Mouse (Mus musculus) spleen, embryonic (tissue): ENCODE measurements around the gene Tssk3.
"Not testable (repeated sequence)": the region's sequence is repeated elsewhere in the genome, so short reads cannot be mapped to it uniquely, and the experiment has no call there.

Experiments used
- CTCF ChIA-PET: fragments of 350-600 bp; sonication (Branson Sonifier 250); formaldehyde crosslinking; loops from one replicate; lab custom pipeline; 2022; lab: Charles Lee

The Tssk3 gene

DNA sequence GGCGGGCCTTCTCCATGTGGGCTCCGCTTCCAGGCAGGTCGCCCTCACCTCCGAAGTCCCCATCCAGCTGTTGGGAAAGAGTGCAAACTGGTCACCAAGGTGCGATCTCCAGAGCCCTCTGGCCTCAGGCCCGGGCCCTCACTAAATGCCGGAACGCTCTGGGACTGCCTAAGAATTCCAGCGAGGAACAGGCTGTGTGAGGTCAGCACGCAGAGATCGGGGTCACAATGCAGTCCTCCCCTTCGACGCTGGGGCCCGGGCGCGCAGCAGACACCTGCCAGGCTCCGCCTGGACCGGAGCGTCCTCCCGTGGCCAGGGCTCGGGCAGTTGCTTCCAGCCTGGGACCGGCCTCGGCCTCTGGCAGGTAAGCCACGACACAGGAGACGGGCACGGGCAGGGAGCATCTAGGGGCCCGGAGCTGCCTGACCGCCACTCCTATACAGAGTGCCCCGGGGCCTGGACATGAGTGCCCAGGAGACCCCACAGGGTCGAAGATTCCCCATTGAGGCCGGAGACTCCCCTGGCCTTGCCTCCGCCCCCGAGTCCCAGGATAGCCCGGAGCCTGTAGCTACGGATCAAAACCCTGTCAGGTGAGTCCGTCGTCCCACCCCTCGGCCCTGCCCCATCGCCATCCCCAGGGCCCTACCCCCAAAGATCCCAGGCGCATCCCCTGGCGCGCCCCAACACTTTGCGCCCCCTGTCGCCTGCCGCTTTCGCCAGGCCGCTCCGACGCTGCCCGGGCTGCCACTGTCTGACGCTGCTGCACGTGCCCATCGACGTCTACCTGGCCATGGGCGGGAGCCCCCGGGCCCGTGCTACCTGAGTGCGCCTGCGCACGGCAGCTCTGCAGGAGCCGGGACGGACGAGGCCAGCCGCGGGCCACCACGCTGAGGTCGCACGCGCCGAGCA lies at the start of gene Tssk3, which contains the start of gene Fam229a:
Gene Tssk3 (minus strand): TSS at position 51 of the 909 bp plus-strand sequence.
Gene Fam229a (plus strand): TSS at position 219 of the 909 bp plus-strand sequence.
- CTCF ChIA-PET = interaction anchor here (0.5 kb wide), 1 partner anchor 186 kb away, joined by 10 read pairs; no protein-coding TSS in a partner anchor

DNA sequence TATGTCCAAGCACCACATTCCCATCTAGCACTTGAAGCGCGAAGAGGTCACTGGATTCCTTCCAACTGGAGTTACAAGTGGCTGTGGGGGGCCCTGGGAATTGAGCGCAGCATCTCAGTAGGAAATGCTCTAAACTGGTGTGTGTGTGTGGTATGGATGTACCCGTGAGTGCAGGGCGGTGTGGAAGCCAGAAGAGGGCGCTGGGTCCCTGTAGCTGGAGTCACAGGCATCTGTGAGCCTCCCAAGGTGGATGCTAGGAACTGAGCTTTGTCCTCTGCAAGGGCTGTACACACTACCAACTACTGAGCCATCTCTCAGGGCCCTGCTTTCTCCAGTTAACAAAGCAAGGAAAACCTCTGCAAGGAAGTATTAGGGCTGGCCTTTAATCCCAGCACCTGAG lies 49.2 kb upstream of the Tssk3 start:
- CTCF ChIA-PET = no interaction called here

DNA sequence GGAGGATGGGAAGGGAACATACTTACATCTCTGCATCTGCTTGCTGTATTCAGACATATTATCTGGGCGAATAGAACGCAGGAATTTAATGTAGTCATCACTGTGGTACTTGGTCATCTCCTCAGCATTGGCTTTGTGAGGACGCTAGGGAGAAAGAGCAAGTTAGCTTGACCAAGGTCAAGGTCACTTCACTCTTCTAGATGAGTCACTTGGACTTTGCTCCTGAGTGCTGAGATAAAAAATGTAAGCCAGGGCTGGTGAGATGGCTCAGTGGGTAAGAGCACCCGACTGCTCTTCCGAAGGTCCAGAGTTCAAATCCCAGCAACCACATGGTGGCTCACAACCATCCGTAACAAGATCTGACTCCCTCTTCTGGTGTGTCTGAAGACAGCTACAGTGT lies 38.1 kb upstream of the Tssk3 start:
- CTCF ChIA-PET = not testable (repeated sequence)

DNA sequence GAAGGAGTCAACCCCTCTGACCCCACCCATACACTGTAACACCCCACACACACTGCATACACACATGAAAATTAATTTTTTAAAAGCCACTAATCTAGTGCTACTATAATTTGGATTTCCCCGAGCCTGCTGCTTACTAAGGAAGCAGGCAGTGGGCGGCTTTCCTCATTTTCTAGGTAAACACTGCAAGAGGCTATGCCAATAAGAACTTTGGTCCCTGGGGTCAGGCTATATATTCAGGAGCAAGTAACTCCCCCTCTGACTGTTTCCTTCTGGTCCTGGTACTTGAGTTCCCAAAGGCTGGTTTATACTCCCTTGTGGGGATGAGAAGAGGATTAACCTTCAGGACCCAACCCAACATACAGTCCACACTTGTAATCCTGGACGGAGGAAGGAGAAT lies 35.1 kb upstream of the Tssk3 start:
- CTCF ChIA-PET = no interaction called here

DNA sequence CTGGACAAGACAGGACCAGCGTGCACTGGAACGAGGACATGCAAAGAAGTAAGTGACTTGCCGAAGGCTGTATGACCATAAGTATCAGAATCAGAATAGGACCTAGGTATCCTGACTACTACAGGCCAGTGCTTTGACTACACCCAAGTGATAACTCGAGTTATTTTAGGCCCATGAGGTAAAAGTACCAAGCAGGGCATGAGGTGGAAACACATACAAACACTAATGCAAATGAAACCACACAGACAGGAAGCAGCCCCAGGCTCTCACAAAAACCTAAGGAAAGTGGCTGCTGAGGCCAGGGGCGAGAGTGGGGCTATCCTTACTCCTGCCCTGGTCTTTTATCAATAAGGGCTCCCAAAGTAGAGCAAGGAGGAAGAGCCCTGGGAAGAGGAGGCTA lies 34.5 kb upstream of the Tssk3 start:
- CTCF ChIA-PET = interaction anchor here (1.1 kb wide), 1 partner anchor 12 kb away, joined by 5 read pairs; the partner anchor contains the start of gene Marcksl1

DNA sequence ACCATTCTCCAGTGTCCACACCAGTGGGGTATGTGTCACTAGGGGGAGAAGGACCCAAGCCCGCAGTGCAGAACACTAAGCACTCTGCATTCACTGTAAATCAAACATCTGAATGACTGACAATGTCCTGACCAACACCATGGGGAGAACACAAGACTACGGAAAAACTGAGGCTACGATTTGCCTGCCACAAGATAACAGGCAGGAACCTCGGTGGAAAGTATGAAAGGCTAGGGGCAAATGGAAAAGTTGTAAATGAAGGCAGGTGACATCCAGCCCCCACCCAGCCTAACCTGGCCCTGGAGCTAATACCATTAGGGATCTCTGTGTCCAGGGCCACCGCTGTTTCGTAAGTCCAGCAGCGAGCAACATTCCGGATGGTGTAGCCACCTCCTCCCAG lies 27.7 kb upstream of the Tssk3 start:
- CTCF ChIA-PET = interaction anchor here (0.5 kb wide), 1 partner anchor 65 kb away, joined by 3 read pairs; no protein-coding TSS in a partner anchor

DNA sequence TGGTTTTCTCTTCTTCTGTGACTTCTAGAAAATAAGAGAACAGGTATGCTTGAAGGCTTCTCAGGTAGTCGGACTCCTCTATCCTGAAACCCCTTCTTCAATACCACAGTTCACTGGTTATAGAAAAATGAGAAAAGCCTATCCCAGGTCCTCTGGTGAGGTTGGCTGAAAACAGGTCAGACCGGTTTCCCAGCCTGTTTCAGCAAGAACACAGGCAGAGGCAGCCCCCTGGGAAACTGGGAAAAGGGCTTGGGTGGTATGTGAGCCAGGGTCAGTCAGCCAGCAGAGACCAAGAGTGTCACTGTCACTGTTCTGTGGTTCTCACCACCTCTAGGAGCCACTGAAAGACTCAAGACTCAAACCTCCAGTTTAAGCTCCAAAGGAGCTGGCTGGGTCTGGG lies 26.1 kb upstream of the Tssk3 start:
- CTCF ChIA-PET = no interaction called here

DNA sequence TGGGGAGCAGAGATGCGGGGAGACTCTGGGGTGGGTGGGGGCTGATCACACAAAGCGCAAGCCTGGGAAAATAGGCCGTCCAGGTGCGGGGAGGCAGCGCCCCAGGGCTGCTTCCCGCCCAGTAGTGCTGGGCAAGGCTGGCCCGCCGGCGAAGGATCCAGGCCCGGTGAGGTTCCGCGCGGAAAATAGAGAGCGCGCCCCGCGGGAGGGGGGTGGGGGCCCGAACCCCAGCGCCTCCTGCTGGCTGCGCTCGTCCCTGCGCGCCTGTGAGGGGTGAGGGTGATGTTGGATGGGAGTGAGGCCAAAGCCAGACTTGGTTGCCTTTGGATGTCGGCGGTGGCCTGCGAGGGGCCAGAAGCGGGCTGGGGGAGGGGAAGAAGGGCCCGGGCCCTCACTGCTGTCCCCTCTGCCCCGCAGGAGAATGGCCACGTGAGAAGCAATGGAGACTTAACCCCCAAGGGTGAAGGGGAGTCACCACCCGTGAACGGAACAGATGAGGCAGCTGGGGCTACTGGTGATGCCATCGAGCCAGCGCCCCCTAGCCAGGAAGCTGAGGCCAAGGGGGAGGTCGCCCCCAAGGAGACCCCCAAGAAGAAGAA lies 23.6 kb upstream of the Tssk3 start:
- CTCF ChIA-PET = interaction anchor here (1.1 kb wide), 1 partner anchor 11 kb away, joined by 5 read pairs; no protein-coding TSS in a partner anchor

DNA sequence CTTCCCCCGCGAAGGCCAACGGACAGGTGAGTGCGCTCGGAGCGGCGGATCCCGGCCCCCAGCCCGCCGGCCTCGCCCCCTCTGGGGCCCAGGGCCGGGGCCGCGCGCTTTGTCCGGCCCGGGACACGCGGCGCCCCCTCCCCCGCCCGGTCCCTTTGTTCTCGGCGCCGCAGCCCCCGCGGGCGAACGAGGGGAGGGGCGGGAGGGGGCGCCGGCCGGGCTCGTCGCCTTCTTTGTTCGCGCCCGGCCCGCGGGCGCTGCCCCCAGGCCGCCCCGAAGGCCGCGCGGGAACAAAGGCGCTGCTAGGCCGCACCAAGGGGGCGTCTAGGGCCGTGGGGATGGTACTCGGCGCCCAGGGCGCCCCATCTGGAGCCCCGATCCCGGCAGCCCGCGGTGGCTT lies 23.1 kb upstream of the Tssk3 start:
- CTCF ChIA-PET = interaction anchor here (0.6 to 1.1 kb wide), 2 partner anchors 11 to 137 kb away, joined by 3 to 5 read pairs; no protein-coding TSS in a partner anchor

DNA sequence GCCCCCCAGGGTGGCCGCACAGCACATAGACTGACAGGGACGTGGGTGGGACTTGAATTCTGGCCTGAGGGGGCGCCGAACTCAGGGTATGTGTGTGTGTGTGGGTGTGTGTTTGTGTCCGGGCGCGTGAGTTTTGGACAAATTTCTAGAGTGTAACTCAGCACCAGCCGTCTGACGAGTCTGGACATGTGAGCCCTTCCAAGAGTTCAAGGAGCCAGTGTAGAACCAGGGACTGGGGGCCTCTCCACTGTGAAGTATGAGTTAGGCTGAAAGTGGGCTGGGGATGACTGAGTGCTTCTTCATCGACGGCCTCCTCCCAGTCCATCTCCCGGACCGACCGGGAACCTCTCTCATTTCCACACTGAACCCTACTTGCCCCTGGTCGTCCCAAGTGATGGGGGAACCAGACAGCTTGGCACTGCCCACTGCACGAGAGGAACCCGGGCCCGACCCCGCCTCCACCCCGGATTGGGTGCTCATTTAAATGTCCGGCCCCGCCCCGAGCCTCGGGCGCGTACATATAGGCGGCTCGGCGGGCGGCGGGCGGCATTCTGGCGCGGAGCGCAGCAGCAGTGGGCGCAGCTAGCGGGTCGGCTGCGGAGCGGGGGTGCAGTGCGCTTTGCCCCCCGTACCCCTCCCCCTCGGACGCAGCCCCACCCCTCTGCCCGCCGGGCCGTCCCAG lies 22.4 kb upstream of the Tssk3 start, which contains the start of gene Marcksl1:
Gene Marcksl1 (plus strand): TSS at position 496 of the 682 bp plus-strand sequence.
- CTCF ChIA-PET = interaction anchor here (0.6 to 1.1 kb wide), 3 partner anchors 12 to 137 kb away, joined by 3 to 5 read pairs (median 4); no protein-coding TSS in a partner anchor

DNA sequence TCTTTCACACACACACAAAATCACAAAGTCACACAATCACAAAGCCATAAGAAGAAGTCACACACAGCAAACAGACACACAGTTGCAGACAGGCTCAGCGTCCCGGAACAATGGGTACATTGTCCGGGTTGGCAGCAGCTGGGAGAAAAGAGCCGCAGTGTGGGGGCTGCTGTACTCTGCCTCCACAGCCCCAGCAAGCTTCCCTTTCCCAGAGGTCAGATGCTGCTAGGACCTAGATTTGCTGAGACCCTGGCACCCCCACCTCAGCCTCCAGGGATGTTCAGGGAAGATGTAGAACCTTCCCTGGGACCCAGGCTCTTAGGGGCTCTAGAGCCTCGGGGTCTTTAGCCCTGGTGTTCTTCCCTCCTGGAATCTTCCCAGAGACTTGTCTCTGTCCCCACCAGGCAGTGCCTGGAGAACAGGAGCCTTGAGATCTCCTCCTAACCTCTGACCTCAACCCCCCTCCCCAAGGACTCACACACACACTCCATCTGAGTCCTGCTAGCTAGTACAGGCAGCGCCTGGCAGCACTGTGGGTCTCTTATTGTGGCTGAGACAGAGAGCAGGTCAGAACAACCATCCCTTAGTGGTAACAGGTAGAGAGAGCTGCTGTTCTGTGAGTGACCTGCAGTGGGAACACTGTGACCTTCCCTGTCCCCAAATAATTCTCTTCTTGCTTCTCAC lies 20.7 kb upstream of the Tssk3 start:
- CTCF ChIA-PET = no interaction called here

DNA sequence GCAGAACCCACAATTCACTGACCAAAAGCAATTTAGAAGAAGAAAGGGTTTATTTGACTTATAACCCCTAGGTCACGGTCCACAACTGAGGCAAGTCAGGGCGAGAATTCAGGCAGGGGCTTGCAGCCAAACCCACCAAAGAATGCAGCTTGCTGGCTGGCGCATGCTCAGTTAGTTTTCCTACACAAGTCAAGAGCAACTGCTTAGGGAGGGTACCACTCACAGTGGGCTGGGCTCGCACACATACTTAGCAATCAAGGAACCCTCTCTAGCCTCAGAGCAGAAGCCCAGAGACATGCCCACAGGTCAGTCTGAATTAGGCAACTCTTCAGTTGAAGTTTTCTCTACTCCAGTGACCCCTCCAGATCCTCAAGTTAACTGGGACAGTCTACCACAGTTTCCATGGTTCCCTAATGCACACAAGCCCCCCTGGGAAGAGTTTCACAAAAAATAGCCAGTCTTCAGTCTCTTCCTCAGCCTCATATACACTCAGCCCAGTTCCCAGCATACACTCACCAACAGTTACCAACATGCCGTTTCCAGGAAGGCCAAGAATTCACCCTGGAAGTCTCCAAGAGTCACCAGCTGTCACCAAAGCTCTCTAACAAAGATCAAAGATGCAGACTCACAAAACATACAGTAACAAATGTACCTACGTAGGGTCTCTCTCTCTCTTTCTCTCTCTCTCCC lies 20.0 kb upstream of the Tssk3 start:
- CTCF ChIA-PET = no interaction called here

DNA sequence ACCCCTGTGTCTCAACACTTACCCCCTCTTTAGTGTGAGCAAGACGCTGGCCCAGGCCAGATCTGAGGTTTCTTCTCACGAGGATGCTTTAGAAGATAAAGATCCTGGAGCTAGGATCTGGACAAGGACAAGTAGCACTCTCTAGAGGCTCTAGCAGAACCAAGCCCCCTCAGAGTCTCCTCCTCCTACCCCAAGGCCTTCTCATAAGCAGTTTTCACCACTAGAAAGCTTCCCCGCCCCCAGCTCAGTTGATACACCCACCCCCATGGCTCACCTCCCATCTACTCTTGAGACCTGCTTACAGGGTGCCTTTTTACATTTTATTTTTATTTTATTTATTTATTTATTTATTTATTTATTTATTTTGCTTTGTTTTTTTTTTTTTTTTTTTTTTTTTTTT lies 18.8 kb upstream of the Tssk3 start:
- CTCF ChIA-PET = interaction anchor here (0.6 to 0.7 kb wide), 2 partner anchors 36 to 130 kb away, joined by 3 to 12 read pairs; no protein-coding TSS in a partner anchor

DNA sequence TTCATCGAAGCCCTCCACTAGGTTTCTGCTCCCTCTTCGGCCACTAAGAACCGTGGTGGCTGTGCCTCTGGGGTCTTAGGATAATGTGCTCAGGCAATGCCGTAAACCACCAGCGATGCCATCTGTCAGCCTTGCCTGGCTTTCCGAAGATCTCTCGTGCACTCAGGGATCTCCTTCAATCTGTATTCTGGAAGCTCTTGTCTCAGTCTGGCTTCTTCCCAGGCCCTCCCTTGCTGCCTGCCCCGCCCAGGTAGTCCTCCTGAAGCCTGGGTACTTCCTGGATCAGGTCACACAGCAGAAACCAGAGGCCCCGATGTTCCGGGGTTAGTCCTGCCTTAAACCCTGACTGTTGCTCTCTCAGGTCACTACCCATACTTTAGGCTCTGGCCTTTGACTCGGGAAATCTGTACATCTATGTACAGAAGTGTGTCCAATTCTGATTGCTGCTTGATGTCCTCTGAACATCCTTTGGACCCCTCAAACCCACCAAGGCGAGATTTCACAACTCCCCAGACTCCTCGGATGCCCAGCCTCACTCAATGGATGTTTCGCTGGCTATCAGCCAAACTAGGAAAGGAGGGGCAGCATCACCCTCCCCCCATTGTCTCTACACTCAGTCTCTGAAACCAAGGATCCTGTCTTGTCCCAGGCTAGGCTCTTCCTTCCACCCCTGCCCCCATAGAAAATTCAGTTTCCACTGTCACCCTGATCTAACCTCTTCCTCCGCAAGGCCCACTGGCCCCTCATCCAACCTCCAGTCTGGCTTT lies 18.2 kb upstream of the Tssk3 start:
- CTCF ChIA-PET = interaction anchor here (0.6 to 0.8 kb wide), 4 partner anchors 16 to 129 kb away, joined by 3 to 13 read pairs (median 8); no protein-coding TSS in a partner anchor

DNA sequence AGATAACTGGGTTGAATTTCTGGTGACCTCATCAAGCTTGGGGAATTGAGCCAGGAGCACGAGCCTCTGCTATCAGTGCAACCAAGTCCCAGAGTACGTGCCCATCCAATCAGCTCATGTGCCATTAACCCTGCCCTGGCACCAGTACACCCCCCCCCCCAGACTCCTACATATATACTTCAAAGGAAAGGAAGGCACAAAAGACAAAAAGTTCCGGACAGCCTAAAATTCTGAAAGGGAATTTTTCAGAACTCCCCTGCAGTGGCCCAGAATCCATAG lies 17.4 kb upstream of the Tssk3 start:
- CTCF ChIA-PET = interaction anchor here (0.7 to 0.8 kb wide), 3 partner anchors 15 to 502 kb away, joined by 3 to 13 read pairs (median 4); no protein-coding TSS in a partner anchor

DNA sequence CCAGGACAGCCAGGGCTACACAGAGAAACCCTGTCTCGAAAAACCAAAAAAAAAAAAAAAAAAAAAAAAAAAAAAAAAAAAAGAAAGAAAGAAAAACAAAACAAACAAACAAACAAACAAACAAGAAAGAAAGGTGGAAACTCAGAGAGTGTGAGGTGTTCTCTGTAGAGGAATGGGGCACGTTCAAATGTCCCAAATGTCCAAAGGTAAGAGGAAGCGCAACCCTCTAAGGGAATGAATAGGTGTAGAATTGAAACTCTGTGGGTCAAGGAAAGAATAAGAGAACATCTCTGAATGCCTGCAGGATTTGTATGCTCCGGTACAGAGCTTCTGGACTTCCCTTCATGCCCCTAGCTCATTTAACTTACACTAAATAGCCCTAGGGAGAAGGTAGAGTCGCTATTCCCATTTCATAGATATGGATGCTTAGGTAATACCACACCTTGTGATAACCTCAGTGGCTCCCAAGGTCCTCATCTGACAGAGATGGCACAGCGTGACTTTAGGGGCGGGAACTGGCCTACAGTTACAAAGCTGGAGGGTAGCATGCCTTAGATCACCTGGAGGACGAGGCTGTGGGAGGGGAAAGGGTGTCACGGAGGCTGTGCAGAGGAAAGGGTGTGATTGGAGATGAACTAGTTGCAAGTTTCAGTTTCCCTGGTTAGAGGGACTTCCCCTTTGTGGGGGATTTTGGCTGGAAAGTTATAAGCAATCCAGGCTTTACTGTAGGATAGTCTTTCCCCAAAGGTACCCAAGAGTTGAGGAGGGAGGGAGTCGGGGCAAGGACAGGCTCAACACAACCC lies 16.8 kb upstream of the Tssk3 start:
- CTCF ChIA-PET = interaction anchor here (0.7 kb wide), 2 partner anchors 14 to 501 kb away, joined by 3 to 4 read pairs; no protein-coding TSS in a partner anchor

DNA sequence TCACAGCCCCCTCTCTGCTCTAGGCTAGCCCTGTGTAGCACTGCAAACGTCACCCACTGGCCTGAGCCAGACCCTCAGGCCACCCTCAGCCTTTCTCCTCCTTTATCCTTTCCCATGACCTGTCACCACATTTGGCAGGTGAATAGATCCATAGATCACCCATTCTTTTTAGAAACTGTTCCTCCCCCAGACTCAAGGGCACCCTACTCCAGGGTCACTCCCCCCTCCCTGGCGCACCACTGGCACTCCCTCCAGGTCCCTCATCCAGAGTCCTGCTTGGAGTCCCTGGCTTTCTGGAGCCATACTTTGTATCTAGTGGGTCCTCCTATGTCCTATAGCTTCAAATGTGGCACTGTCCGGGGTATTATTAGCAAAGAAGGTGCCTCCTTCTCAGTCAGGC lies 14.7 kb upstream of the Tssk3 start:
- CTCF ChIA-PET = no interaction called here

DNA sequence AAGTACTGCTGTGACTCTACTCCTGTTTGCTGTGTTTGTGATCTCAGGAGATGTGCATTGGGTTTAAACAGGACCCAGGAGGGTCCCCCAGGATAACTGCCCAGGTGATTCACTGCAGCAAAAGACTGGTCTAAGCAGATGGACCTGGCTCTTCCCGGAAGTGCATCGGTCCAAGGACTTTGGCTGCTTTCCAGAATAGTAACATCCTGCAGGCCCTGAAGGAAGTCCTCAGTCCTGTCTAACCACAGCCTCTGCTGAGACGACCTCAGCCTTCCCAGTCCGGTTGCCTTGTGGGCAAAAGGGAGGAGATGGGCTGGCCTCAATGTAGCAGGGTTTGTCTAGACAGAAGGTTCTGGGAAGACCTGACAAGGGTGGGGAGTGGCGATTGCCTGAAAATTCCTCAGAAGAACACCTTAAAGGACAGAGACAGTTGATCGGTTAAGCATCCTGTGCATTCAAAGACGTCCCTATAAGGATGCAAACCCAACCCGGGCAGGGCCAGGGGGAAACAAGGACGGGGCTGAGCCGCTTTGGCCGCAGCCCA lies 12.2 kb upstream of the Tssk3 start:
- CTCF ChIA-PET = interaction anchor here (0.7 kb wide), 2 partner anchors 63 to 68 kb away, joined by 4 read pairs; no protein-coding TSS in a partner anchor
